Mouse (Mus musculus): ENCODE data around the gene Grm7.

The Grm7 gene

GRCm38 (mm10) chr6:111559459-111559858 is 914.1 kb downstream of the Grm7 start:
- in situ Hi-C loops (cut with MseI, MboI), result no loop called here

DNA sequence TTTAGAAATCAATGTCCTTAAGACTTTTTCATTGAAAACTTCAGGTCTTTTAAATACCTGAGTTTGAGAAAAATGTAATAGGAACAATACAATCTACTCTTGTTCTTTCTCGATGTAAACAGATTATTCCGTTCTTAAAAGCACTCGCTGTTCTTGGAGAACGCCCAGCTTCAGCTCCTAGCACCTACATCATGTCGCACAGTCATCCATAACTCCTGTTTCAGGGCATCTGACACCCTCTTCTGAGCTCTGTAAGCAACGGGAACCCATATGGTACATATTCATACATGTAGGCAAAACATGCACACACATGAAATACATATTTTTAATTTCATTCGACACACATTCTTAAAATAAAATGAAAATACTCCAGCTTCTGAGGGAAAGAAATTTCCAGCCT is 916.0 kb downstream of the Grm7 start:
- in situ Hi-C loops (cut with MseI, MboI), result no loop called here

DNA sequence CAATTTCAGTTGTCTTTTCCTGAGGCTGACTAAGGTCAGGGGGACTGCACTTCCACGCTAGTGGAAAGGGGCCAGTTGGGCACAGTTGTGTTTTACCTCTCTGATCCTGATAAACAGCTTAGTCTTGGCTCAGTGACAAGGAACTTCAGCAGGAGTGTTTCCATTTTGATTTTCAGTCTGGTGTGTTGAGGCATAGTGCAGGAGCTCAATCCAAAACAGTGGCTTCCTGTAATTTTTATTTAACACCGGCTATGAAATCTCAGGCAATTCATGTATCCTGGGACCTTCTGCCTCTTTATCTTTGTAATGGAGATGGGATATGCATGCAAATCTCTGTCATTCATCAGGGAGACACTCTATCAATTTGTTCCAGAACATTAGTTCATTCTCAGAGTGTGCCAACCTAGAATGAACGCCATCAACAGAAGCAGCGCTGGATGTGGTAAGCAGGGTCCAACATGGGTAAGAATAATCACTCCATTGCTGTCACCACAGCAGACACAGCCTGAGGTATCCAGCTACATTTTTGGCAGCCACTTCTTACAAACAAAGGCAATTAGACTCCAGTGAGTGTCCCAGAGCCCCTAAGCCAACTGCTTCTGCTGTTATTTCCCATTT is 926.2 kb downstream of the Grm7 start:
- in situ Hi-C loops (cut with MseI, MboI), result no loop called here

GRCm38 (mm10) chr6:111584851-111585250 is 939.5 kb downstream of the Grm7 start:
- in situ Hi-C loops (cut with MseI, MboI), result no loop called here

GRCm38 (mm10) chr6:111587572-111587971 is 942.2 kb downstream of the Grm7 start:
- in situ Hi-C loops (cut with MseI, MboI), result no loop called here

GRCm38 (mm10) chr6:111601892-111602654 is 956.7 kb downstream of the Grm7 start:
- in situ Hi-C loops (cut with MseI, MboI), result no loop called here

DNA sequence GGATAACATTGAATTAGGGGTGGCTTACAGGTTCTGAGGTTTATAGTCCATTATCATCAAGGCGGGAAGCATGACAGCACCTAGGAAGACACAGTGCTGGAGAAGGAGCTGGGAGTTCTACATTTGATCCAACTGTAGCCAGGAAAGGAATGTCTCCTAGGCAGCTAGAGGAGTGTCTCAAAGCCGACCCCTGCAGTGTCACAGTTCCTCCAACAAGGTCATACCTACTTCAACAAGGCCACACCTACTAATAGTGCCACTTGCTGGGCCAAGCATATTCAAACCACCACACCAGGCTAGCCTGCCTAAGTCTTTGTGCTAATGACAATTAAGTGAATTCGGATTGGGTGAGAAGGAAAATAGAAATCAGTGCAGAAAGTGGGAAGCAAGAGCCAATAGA is 965.0 kb downstream of the Grm7 start:
- in situ Hi-C loops (cut with MseI, MboI), result no loop called here

DNA sequence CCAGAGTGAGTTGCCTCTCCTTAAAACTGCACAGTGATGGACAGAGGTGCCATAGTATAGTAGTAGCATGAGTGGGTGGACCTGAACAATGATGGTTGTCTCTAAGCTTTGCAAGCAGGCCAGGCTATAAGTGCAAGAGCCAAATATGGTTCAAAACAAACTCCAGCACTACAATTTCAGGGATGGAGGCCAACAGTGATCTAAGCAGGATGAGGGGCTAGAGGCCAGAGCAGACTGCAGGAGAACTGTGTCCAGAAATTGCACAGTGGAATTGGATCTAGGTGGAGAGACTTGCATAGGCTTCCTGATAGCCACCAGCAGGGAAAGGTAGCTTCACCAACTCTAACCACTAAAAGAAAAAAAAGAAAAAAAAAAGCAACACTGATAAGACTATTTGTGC is 968.5 kb downstream of the Grm7 start:
- in situ Hi-C loops (cut with MseI, MboI), result no loop called here

Measured in mouse trophoblast stem cell (cell line).